Comparison of ENCODE assay signal across 24 mouse cellular contexts in the genomic region with DNA sequence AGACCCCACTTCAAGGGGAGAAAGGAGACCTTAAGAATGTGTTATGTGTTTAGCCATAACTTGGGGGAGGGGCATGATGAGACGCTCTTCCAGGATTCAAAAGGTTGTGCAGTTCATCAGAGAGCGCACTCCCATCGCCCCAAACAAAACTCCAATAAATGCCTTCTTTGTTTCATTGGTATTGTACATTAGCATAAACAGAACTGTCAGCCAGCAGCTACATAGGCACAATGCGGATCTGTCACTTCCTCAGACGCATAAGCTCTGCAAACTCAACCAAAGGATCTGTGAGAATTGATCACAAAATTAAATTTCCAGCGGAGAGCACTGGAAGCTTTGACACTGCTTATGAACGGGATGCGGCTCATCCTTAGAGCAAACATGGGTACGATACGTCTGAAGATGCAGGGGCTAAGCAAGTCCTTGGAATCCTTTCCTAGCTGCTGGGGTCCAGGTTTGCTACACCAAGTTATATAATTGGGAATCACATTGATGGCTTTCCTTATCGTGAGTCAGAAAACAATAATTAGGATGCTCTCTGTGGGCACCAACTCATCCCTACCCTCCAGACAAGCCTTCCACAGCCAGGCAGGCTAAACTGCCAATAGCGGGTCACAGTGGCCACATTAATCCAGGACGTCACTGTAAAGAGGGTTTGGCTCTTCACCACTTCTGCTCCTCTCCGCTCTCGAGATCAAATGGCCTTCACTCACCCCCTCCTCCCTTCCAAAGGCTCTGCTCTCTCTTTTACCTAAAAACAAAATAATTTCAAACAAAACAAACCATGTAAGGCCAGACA. TPM values are rescaled to one million over a fixed set of nuclear protein-coding genes. Genes with fewer than 3 reads are reported as not detected.
DNase-seq lines count a peak whose midpoint lies in the region; ATAC-seq and TF ChIP-seq lines count a peak whose summit lies in the region.
"Had no signal": no experiment of that assay in that cellular context is flagged by ENCODE, and none has a peak within 500 bp of the region (broad histone marks: within the 10 kb centered on the region; RNA-seq: fewer than 3 reads in every experiment).

No protein-coding gene starts in this region.

- no peak for DNase-seq in forebrain, embryonic 11.5 days (ENCODE audit: low spot score)
- DNase-seq in hindbrain, postnatal 0 days (ENCODE audit: low spot score) = no peak
- no peak for DNase-seq in hindbrain, embryonic 11.5 days (ENCODE audit: low spot score)
- no peak for DNase-seq in thymus, adult 2 months
- DNase-seq: adrenal gland, postnatal 36 days; cerebellum, adult 11-12 months; cerebellum, postnatal 10 days; kidney, postnatal 25 days; layer of hippocampus, postnatal 36 days; liver, postnatal 0 days; lung, postnatal 14 days; right cerebral cortex, postnatal 25 days; thymus, postnatal 25 days had no signal

- no peak for ATAC-seq in forebrain, embryonic 12.5 days (ENCODE audit: low FRiP score)
- ATAC-seq in forebrain, embryonic 11.5 days (replicated peaks; ENCODE audit: low FRiP score) = no peak
- peak; percentile 55 for ATAC-seq in hindbrain, postnatal 0 days
- no peak for ATAC-seq in hindbrain, embryonic 11.5 days (ENCODE audit: low FRiP score)
- no peak for ATAC-seq in forebrain, embryonic 16.5 days
- ATAC-seq in midbrain, embryonic 15.5 days (replicated peaks) = no peak; the same call in 1 of the 2 replicates
- ATAC-seq in intestine, postnatal 0 days = no peak
- ATAC-seq: CD4-positive, CD25-positive, alpha-beta regulatory T cell, adult 4 months; intestine, embryonic 16.5 days; liver, postnatal 0 days had no signal

- WGBS in forebrain, embryonic 12.5 days = 73% methylated on average over 15 of the region's 15 CpGs
- WGBS in forebrain, embryonic 11.5 days = 82% methylated on average over 15 of the region's 15 CpGs
- WGBS in hindbrain, postnatal 0 days = 57% methylated on average over 15 of the region's 15 CpGs
- WGBS in hindbrain, embryonic 11.5 days = 86% methylated on average over 15 of the region's 15 CpGs
- WGBS in forebrain, embryonic 16.5 days = 51% methylated on average over 15 of the region's 15 CpGs
- WGBS in midbrain, embryonic 15.5 days = 61% methylated on average over 15 of the region's 15 CpGs
- 85% methylated on average over 15 of the region's 15 CpGs for WGBS in intestine, postnatal 0 days
- WGBS in thymus, adult 2 months = 94% methylated on average over 15 of the region's 15 CpGs

- H3K4me1 ChIP-seq in forebrain, embryonic 12.5 days = peaks cover 35% of the 10 kb centered on the region
- peaks cover 8% of the 10 kb centered on the region for H3K4me1 ChIP-seq in forebrain, embryonic 11.5 days (replicated peaks; ENCODE audit: control insufficient read depth, insufficient read depth, low read length)
- peaks cover 16% of the 10 kb centered on the region for H3K4me1 ChIP-seq in hindbrain, postnatal 0 days (ENCODE audit: insufficient read depth, low read length)
- H3K4me1 ChIP-seq in hindbrain, embryonic 11.5 days (replicated peaks; ENCODE audit: control insufficient read depth, insufficient read depth, low read length) = no peaks in the 10 kb centered on the region
- peaks cover 29% of the 10 kb centered on the region for H3K4me1 ChIP-seq in forebrain, embryonic 16.5 days (replicated peaks; ENCODE audit: control insufficient read depth, insufficient read depth, low read length)
- peaks cover 13% of the 10 kb centered on the region for H3K4me1 ChIP-seq in midbrain, embryonic 15.5 days
- H3K4me1 ChIP-seq in intestine, postnatal 0 days (replicated peaks; ENCODE audit: control insufficient read depth, insufficient read depth, low read length) = no peaks in the 10 kb centered on the region
- H3K4me1 ChIP-seq in thymus, adult 2 months (replicated peaks; ENCODE audit: control insufficient read depth, insufficient read depth, low read length) = no peaks in the 10 kb centered on the region
- H3K4me1 ChIP-seq: neural tube, embryonic 12.5 days had no signal

- no peak for TF ChIP-seq POLR2A in thymus, adult 2 months (IDR thresholded peaks at IDR 0.05; ENCODE audit: control insufficient read depth, extremely low read depth, insufficient read depth, low read length, poor library complexity)

- no peaks in the 10 kb centered on the region for H3K27me3 ChIP-seq in forebrain, embryonic 12.5 days
- H3K27me3 ChIP-seq in forebrain, embryonic 11.5 days (ENCODE audit: control insufficient read depth, insufficient read depth, low read length) = no peaks in the 10 kb centered on the region
- no peaks in the 10 kb centered on the region for H3K27me3 ChIP-seq in hindbrain, postnatal 0 days (ENCODE audit: insufficient read depth, low read length)
- no peaks in the 10 kb centered on the region for H3K27me3 ChIP-seq in hindbrain, embryonic 11.5 days (ENCODE audit: control insufficient read depth, insufficient read depth, low read length)
- H3K27me3 ChIP-seq in forebrain, embryonic 16.5 days (replicated peaks; ENCODE audit: control insufficient read depth, insufficient read depth, low read length) = no peaks in the 10 kb centered on the region
- no peaks in the 10 kb centered on the region for H3K27me3 ChIP-seq in midbrain, embryonic 15.5 days (replicated peaks)
- no peaks in the 10 kb centered on the region for H3K27me3 ChIP-seq in intestine, postnatal 0 days (replicated peaks; ENCODE audit: control insufficient read depth, insufficient read depth, low read length)
- H3K27me3 ChIP-seq in thymus, adult 2 months (ENCODE audit: control insufficient read depth, insufficient read depth, low read length) = no peaks in the 10 kb centered on the region
- H3K27me3 ChIP-seq: embryonic facial prominence, embryonic 13.5 days; limb, embryonic 12.5 days; neural tube, embryonic 12.5 days had no signal

- H3K36me3 ChIP-seq in forebrain, embryonic 12.5 days (replicated peaks) = no peaks in the 10 kb centered on the region
- no peaks in the 10 kb centered on the region for H3K36me3 ChIP-seq in forebrain, embryonic 11.5 days (ENCODE audit: control insufficient read depth, insufficient read depth, low read length)
- H3K36me3 ChIP-seq in hindbrain, postnatal 0 days (ENCODE audit: insufficient read depth, low read length) = no peaks in the 10 kb centered on the region
- no peaks in the 10 kb centered on the region for H3K36me3 ChIP-seq in hindbrain, embryonic 11.5 days (ENCODE audit: control insufficient read depth, insufficient read depth, low read length)
- no peaks in the 10 kb centered on the region for H3K36me3 ChIP-seq in forebrain, embryonic 16.5 days (ENCODE audit: control insufficient read depth, insufficient read depth)
- H3K36me3 ChIP-seq in midbrain, embryonic 15.5 days (replicated peaks) = no peaks in the 10 kb centered on the region
- H3K36me3 ChIP-seq in intestine, postnatal 0 days (ENCODE audit: control insufficient read depth, insufficient read depth) = no peaks in the 10 kb centered on the region
- no peaks in the 10 kb centered on the region for H3K36me3 ChIP-seq in thymus, adult 2 months (ENCODE audit: control insufficient read depth, insufficient read depth, low read length)
- H3K36me3 ChIP-seq: embryonic facial prominence, embryonic 13.5 days; heart, embryonic 10.5 days; limb, embryonic 12.5 days; neural tube, embryonic 12.5 days had no signal

- H3K9me3 ChIP-seq in forebrain, embryonic 12.5 days = no peaks in the 10 kb centered on the region
- no peaks in the 10 kb centered on the region for H3K9me3 ChIP-seq in forebrain, embryonic 11.5 days (ENCODE audit: control insufficient read depth, low read length)
- H3K9me3 ChIP-seq in hindbrain, postnatal 0 days (ENCODE audit: low read length) = no peaks in the 10 kb centered on the region
- H3K9me3 ChIP-seq in hindbrain, embryonic 11.5 days (ENCODE audit: control insufficient read depth, low read length) = no peaks in the 10 kb centered on the region
- H3K9me3 ChIP-seq in forebrain, embryonic 16.5 days (ENCODE audit: control insufficient read depth, low read length) = no peaks in the 10 kb centered on the region
- H3K9me3 ChIP-seq in midbrain, embryonic 15.5 days = no peaks in the 10 kb centered on the region
- H3K9me3 ChIP-seq in intestine, postnatal 0 days (ENCODE audit: control insufficient read depth) = no peaks in the 10 kb centered on the region
- H3K9me3 ChIP-seq: embryonic facial prominence, embryonic 13.5 days; heart, embryonic 10.5 days; limb, embryonic 12.5 days; neural tube, embryonic 12.5 days had no signal

- no peak overlapping the region for H3K9ac ChIP-seq in forebrain, embryonic 12.5 days
- no peak overlapping the region for H3K9ac ChIP-seq in forebrain, embryonic 11.5 days (ENCODE audit: low read length)
- H3K9ac ChIP-seq in hindbrain, postnatal 0 days (replicated peaks; ENCODE audit: low read length) = no peak overlapping the region
- no peak overlapping the region for H3K9ac ChIP-seq in hindbrain, embryonic 11.5 days (ENCODE audit: low read depth, low read length)
- H3K9ac ChIP-seq in forebrain, embryonic 16.5 days (replicated peaks; ENCODE audit: low read depth, low read length) = no peak overlapping the region
- no peak overlapping the region for H3K9ac ChIP-seq in midbrain, embryonic 15.5 days
- no peak overlapping the region for H3K9ac ChIP-seq in intestine, postnatal 0 days (ENCODE audit: low read depth, low read length)
- H3K9ac ChIP-seq: embryonic facial prominence, embryonic 13.5 days; limb, embryonic 12.5 days; liver, postnatal 0 days; neural tube, embryonic 12.5 days had no signal

- no peak for TF ChIP-seq CTCF in hindbrain, postnatal 0 days (IDR thresholded peaks at IDR 0.05; ENCODE audit: low read depth)
- no peak for TF ChIP-seq CTCF in intestine, postnatal 0 days (IDR thresholded peaks at IDR 0.05; ENCODE audit: low read depth)
- no peak for TF ChIP-seq CTCF in thymus, adult 2 months (IDR thresholded peaks at IDR 0.05; ENCODE audit: borderline replicate concordance, control insufficient read depth, extremely low read depth, insufficient read depth, low read length, poor library complexity)

- no peak overlapping the region for H3K4me2 ChIP-seq in forebrain, embryonic 12.5 days
- H3K4me2 ChIP-seq in forebrain, embryonic 11.5 days (ENCODE audit: low read depth, low read length, severe bottlenecking) = no peak overlapping the region
- no peak overlapping the region for H3K4me2 ChIP-seq in hindbrain, postnatal 0 days (ENCODE audit: low read depth, low read length)
- H3K4me2 ChIP-seq in hindbrain, embryonic 11.5 days (replicated peaks; ENCODE audit: low read depth, low read length) = no peak overlapping the region
- no peak overlapping the region for H3K4me2 ChIP-seq in forebrain, embryonic 16.5 days (ENCODE audit: low read length)
- H3K4me2 ChIP-seq in midbrain, embryonic 15.5 days = no peak overlapping the region
- no peak overlapping the region for H3K4me2 ChIP-seq in intestine, postnatal 0 days (replicated peaks; ENCODE audit: low read depth)
- H3K4me2 ChIP-seq: embryonic facial prominence, embryonic 13.5 days; limb, embryonic 12.5 days; liver, embryonic 11.5 days; neural tube, embryonic 12.5 days had no signal

- no peak overlapping the region for H3K4me3 ChIP-seq in forebrain, embryonic 12.5 days (replicated peaks)
- H3K4me3 ChIP-seq in forebrain, embryonic 11.5 days (ENCODE audit: low read depth, low read length) = no peak overlapping the region
- no peak overlapping the region for H3K4me3 ChIP-seq in hindbrain, postnatal 0 days (ENCODE audit: low read length)
- H3K4me3 ChIP-seq in hindbrain, embryonic 11.5 days (ENCODE audit: low read depth, low read length) = no peak overlapping the region
- no peak overlapping the region for H3K4me3 ChIP-seq in forebrain, embryonic 16.5 days (replicated peaks; ENCODE audit: low read length)
- no peak overlapping the region for H3K4me3 ChIP-seq in midbrain, embryonic 15.5 days
- no peak overlapping the region for H3K4me3 ChIP-seq in intestine, postnatal 0 days (ENCODE audit: low read depth, low read length)
- no peak overlapping the region for H3K4me3 ChIP-seq in thymus, adult 2 months (ENCODE audit: control insufficient read depth, insufficient read depth, low read length)
- H3K4me3 ChIP-seq: embryonic facial prominence, embryonic 13.5 days; heart, embryonic 10.5 days; limb, embryonic 12.5 days; neural tube, embryonic 12.5 days had no signal

- peak overlapping the region; percentile 65; the same call in 1 of the 2 replicates for H3K27ac ChIP-seq in forebrain, embryonic 12.5 days
- H3K27ac ChIP-seq in forebrain, embryonic 11.5 days (ENCODE audit: low read depth, low read length) = no peak overlapping the region
- no peak overlapping the region for H3K27ac ChIP-seq in hindbrain, postnatal 0 days
- H3K27ac ChIP-seq in hindbrain, embryonic 11.5 days (ENCODE audit: low read depth, low read length) = no peak overlapping the region
- 0 out of 2 replicates have a peak overlapping the region, but pooled peaks have one; percentile 21 for H3K27ac ChIP-seq in forebrain, embryonic 16.5 days (ENCODE audit: low read length)
- 0 out of 2 replicates have a peak overlapping the region, but pooled peaks have one; percentile 32 for H3K27ac ChIP-seq in midbrain, embryonic 15.5 days
- H3K27ac ChIP-seq in intestine, postnatal 0 days (ENCODE audit: low read depth, low read length) = no peak overlapping the region
- no peak overlapping the region for H3K27ac ChIP-seq in thymus, adult 2 months (ENCODE audit: control insufficient read depth, insufficient read depth, low read length)
- H3K27ac ChIP-seq: embryonic facial prominence, embryonic 13.5 days; heart, embryonic 10.5 days; limb, embryonic 12.5 days; neural tube, embryonic 12.5 days had no signal

RNA-seq across cellular contexts. Expression of gene Bcl10, which starts 40.3 kb away (rescaled TPM):
- polyA plus RNA-seq in forebrain, embryonic 12.5 days (2016; fragmentation: Nextera tagmentation; extraction: Ambion mirVana) = 50.7 and 50.8 TPM in 2 replicates
- polyA plus RNA-seq in forebrain, embryonic 11.5 days (2014; fragmentation: Nextera tagmentation; extraction: Ambion mirVana) = 52.0 and 55.4 TPM in 2 replicates
- 25.9 and 32.8 TPM in 2 replicates for total RNA-seq in hindbrain, postnatal 0 days (2014; rRNA removed)
- polyA plus RNA-seq in hindbrain, postnatal 0 days (2015; fragmentation: Nextera tagmentation; extraction: Ambion mirVana) = 36.4 and 37.5 TPM in 2 replicates
- polyA plus RNA-seq in hindbrain, embryonic 11.5 days (2014; fragmentation: Nextera tagmentation; extraction: Ambion mirVana) = 56.0 and 65.7 TPM in 2 replicates
- 38.6 and 49.2 TPM in 2 replicates for polyA plus RNA-seq in forebrain, embryonic 16.5 days (2015; fragmentation: Nextera tagmentation; extraction: Ambion mirVana)
- 30.9 and 32.4 TPM in 2 replicates for polyA plus RNA-seq in midbrain, embryonic 15.5 days (2015; fragmentation: Nextera tagmentation; extraction: Ambion mirVana)
- polyA plus RNA-seq in intestine, postnatal 0 days (2015; fragmentation: Nextera tagmentation; extraction: Ambion mirVana) = 39.1 and 40.3 TPM in 2 replicates
- 17.3 and 21.1 TPM in 2 replicates for polyA plus RNA-seq in thymus, adult 2 months (2012; rRNA removed)

RNA-seq across cellular contexts. Expression of gene 2410004B18Rik, which starts 55.5 kb away (rescaled TPM):
- 63.0 and 64.4 TPM in 2 replicates for polyA plus RNA-seq in forebrain, embryonic 12.5 days (2016; fragmentation: Nextera tagmentation; extraction: Ambion mirVana)
- 57.6 and 59.5 TPM in 2 replicates for polyA plus RNA-seq in forebrain, embryonic 11.5 days (2014; fragmentation: Nextera tagmentation; extraction: Ambion mirVana)
- 30.8 and 33.3 TPM in 2 replicates for total RNA-seq in hindbrain, postnatal 0 days (2014; rRNA removed)
- polyA plus RNA-seq in hindbrain, postnatal 0 days (2015; fragmentation: Nextera tagmentation; extraction: Ambion mirVana) = 69.5 and 75.0 TPM in 2 replicates
- 69.3 and 74.3 TPM in 2 replicates for polyA plus RNA-seq in hindbrain, embryonic 11.5 days (2014; fragmentation: Nextera tagmentation; extraction: Ambion mirVana)
- 75.8 and 81.0 TPM in 2 replicates for polyA plus RNA-seq in forebrain, embryonic 16.5 days (2015; fragmentation: Nextera tagmentation; extraction: Ambion mirVana)
- 78.6 and 85.6 TPM in 2 replicates for polyA plus RNA-seq in midbrain, embryonic 15.5 days (2015; fragmentation: Nextera tagmentation; extraction: Ambion mirVana)
- 38.7 and 38.9 TPM in 2 replicates for polyA plus RNA-seq in intestine, postnatal 0 days (2015; fragmentation: Nextera tagmentation; extraction: Ambion mirVana)
- 19.2 and 20.6 TPM in 2 replicates for polyA plus RNA-seq in thymus, adult 2 months (2012; rRNA removed)

Comparison
In these comparisons a context has a peak if more than half of its experiments do, and no peak if none do; other contexts are left out.
1. H3K27ac ChIP-seq: peak in forebrain, embryonic 12.5 days (single experiment), forebrain, embryonic 16.5 days (single experiment) and midbrain, embryonic 15.5 days (single experiment); none in forebrain, embryonic 11.5 days (single experiment), hindbrain, postnatal 0 days (single experiment), hindbrain, embryonic 11.5 days (single experiment), intestine, postnatal 0 days (single experiment) and thymus, adult 2 months (single experiment).